Mouse (Mus musculus): Measurements from ENCODE around the gene Adad1. TPM values are rescaled to one million over a fixed set of nuclear protein-coding genes. Genes with fewer than 3 reads are reported as not detected.

Gene Adad1
- total and polyA plus RNA-seq, 2 experiments from 2014 or later: 0.32 to 1.3 TPM

DNA sequence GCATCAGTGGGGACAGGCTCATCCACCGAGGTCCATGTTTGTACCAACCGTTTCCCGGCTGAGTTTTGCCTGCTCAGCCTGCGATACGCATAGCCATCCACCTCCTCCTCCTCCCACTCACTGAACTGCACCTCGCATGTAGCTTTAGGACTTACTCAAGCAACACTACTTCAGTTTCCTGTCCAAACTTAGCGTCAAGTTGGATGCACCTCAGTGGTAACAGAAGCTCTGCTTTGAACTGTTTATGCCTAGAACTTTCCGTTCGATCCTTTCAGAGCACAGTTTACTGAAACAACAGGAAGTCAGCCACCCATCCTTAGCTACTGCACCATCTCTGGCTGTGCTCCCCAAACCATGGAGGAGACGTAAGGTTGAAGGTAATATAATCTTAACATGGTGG, 88.9 kb downstream of the Adad1 start:
- Histone ChIP-seq H3K27ac (ENCODE audit: low read depth, low read length) (no peak overlapping the region), H3K36me3 (ENCODE audit: insufficient read depth, low read length) (no peaks in the 10 kb centered on the region), H3K9ac (replicated peaks; ENCODE audit: low read length, poor library complexity, severe bottlenecking) (no peak overlapping the region), H3K4me2 (ENCODE audit: low read depth, low read length, poor library complexity, severe bottlenecking) (no peak overlapping the region), H3K9me3 (ENCODE audit: low read length) (no peaks in the 10 kb centered on the region), H3K4me1 (ENCODE audit: insufficient read depth, low read length) (no peaks in the 10 kb centered on the region), H3K27me3 (ENCODE audit: insufficient read depth, low read length) (no peaks in the 10 kb centered on the region), H3K4me3 (ENCODE audit: low read depth, low read length) (no peak overlapping the region)
- ATAC-seq (ENCODE audit: low FRiP score) (no peak), DNase-seq (ENCODE audit: low spot score) (no peak)
- TF ChIP-seq CTCF (IDR thresholded peaks at IDR 0.05): no peak
- WGBS: 91% methylated on average over 10 of the region's 10 CpGs

DNA sequence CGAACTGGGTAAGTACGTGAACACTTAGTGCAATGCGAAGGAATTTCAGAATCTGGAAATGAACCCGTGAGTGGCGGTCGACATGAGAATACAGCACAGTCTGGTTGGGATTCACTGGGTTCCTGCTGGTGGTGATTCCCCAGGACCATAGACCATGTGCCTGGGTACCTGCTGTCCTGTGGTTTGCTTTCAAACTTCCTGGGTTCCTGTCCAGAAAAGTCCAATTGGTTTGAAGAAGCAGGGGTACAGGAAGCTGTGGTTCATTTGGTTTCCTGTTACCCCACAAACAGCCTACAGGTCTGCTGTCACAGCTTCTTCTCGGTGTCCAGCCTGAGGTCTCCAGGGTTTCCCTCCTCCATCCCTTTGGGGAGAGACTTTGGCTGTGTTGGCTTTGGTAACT, 89.7 kb downstream of the Adad1 start:
- Histone ChIP-seq H3K27me3 (ENCODE audit: insufficient read depth, low read length) (no peaks in the 10 kb centered on the region), H3K4me2 (ENCODE audit: low read depth, low read length, poor library complexity, severe bottlenecking) (no peak overlapping the region), H3K9me3 (ENCODE audit: low read length) (no peaks in the 10 kb centered on the region), H3K36me3 (ENCODE audit: insufficient read depth, low read length) (no peaks in the 10 kb centered on the region), H3K4me3 (ENCODE audit: low read depth, low read length) (no peak overlapping the region), H3K27ac (ENCODE audit: low read depth, low read length) (no peak overlapping the region), H3K4me1 (ENCODE audit: insufficient read depth, low read length) (no peaks in the 10 kb centered on the region), H3K9ac (replicated peaks; ENCODE audit: low read length, poor library complexity, severe bottlenecking) (no peak overlapping the region)
- ATAC-seq (ENCODE audit: low FRiP score) (no peak), DNase-seq (ENCODE audit: low spot score) (no peak)
- WGBS: 91% methylated on average over 7 of the region's 7 CpGs
- no peak for TF ChIP-seq CTCF (IDR thresholded peaks at IDR 0.05)

DNA sequence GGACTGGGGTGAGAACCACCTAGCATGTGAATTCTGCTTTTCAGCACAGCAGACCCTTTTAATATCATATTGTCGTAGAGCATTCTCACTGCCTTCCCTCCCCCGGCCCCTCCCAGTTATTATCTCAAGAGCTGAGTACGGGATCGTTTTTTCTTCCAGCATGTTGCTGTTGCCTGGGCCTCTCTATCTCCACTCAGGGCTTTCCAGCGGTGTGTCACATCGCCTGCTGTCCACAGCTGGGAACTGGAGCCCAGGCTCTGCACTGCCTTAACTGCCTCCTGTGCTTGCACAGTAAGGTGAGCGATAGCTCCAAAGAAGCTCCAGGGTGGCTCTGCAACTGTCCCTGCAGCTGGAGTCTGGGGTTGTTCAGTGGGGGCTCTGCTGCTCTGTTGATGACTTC, 91.1 kb downstream of the Adad1 start:
- WGBS: 76% methylated on average over 7 of the region's 7 CpGs

DNA sequence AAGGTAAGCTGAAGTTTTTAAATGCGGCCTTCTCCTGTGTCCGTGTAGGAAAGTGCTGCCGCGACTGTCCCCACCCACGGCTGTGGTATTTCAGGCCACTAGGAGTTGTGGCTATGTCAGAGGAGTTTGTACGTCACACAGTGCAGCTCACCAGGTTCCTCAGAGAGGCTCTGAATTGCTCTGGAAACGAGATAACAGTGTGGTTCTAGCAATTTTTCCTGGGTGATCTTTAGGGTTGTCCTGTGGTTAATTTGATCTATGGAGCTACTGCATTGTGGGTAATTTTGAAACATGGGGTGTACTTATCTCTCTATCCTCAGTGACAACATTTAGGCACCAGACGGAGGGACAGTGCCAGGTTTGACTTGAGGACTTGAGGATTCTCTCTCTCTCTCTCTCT, 93.8 kb downstream of the Adad1 start:
- Histone ChIP-seq H3K4me1 (ENCODE audit: insufficient read depth, low read length) (no peaks in the 10 kb centered on the region), H3K27me3 (ENCODE audit: insufficient read depth, low read length) (no peaks in the 10 kb centered on the region), H3K36me3 (ENCODE audit: insufficient read depth, low read length) (no peaks in the 10 kb centered on the region), H3K9ac (replicated peaks; ENCODE audit: low read length, poor library complexity, severe bottlenecking) (no peak overlapping the region), H3K27ac (ENCODE audit: low read depth, low read length) (no peak overlapping the region), H3K4me2 (ENCODE audit: low read depth, low read length, poor library complexity, severe bottlenecking) (no peak overlapping the region), H3K9me3 (ENCODE audit: low read length) (no peaks in the 10 kb centered on the region), H3K4me3 (ENCODE audit: low read depth, low read length) (no peak overlapping the region)
- DNase-seq (ENCODE audit: low spot score): no peak
- TF ChIP-seq CTCF (IDR thresholded peaks at IDR 0.05): no peak
- WGBS: 78% methylated on average over 8 of the region's 8 CpGs
- ATAC-seq (ENCODE audit: low FRiP score): no peak

More for the DNA sequence above, 91.1 kb downstream of the Adad1 start:
- H3K9ac ChIP-seq (replicated peaks; ENCODE audit: low read length, poor library complexity, severe bottlenecking): no peak overlapping the region
- no peak overlapping the region for H3K4me2 ChIP-seq (ENCODE audit: low read depth, low read length, poor library complexity, severe bottlenecking)
- no peak overlapping the region for H3K4me3 ChIP-seq (ENCODE audit: low read depth, low read length)
- H3K27me3 ChIP-seq (ENCODE audit: insufficient read depth, low read length): no peaks in the 10 kb centered on the region
- no peak overlapping the region for H3K27ac ChIP-seq (ENCODE audit: low read depth, low read length)
- H3K36me3 ChIP-seq (ENCODE audit: insufficient read depth, low read length): no peaks in the 10 kb centered on the region
- ATAC-seq (ENCODE audit: low FRiP score) (no peak), DNase-seq (ENCODE audit: low spot score) (no peak)
- H3K9me3 ChIP-seq (ENCODE audit: low read length): no peaks in the 10 kb centered on the region
- TF ChIP-seq CTCF (IDR thresholded peaks at IDR 0.05): no peak
- H3K4me1 ChIP-seq (ENCODE audit: insufficient read depth, low read length): no peaks in the 10 kb centered on the region

DNA sequence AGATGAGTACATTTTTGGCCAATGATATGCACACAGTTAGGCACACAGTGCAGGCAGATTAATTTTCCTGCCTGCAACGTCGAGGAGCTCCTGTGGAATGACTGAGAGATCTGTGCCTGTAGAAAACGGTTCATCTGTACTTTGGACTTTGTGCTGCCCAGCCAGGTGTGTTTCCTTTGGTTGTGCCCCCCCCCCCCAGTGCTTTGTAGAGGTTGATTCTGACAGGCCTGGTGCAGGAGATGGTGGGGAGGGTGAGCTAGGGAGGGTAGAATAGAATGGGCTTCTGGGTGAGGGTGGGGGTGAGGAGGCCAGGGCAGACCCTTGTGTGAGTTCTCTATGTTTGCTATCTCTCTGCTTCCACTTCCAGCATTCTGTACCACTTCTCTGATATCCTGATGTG, 94.9 kb downstream of the Adad1 start:
- WGBS: 81% methylated on average over 3 of the region's 3 CpGs
- H3K36me3 ChIP-seq (ENCODE audit: insufficient read depth, low read length): no peaks in the 10 kb centered on the region
- H3K27me3 ChIP-seq (ENCODE audit: insufficient read depth, low read length): no peaks in the 10 kb centered on the region
- TF ChIP-seq CTCF (IDR thresholded peaks at IDR 0.05): no peak
- H3K9me3 ChIP-seq (ENCODE audit: low read length): no peaks in the 10 kb centered on the region
- H3K27ac ChIP-seq (ENCODE audit: low read depth, low read length): no peak overlapping the region
- no peak overlapping the region for H3K4me3 ChIP-seq (ENCODE audit: low read depth, low read length)
- H3K4me2 ChIP-seq (ENCODE audit: low read depth, low read length, poor library complexity, severe bottlenecking): no peak overlapping the region
- H3K4me1 ChIP-seq (ENCODE audit: insufficient read depth, low read length): no peaks in the 10 kb centered on the region
- DNase-seq (ENCODE audit: low spot score) (no peak), ATAC-seq (ENCODE audit: low FRiP score) (no peak)
- no peak overlapping the region for H3K9ac ChIP-seq (replicated peaks; ENCODE audit: low read length, poor library complexity, severe bottlenecking)

DNA sequence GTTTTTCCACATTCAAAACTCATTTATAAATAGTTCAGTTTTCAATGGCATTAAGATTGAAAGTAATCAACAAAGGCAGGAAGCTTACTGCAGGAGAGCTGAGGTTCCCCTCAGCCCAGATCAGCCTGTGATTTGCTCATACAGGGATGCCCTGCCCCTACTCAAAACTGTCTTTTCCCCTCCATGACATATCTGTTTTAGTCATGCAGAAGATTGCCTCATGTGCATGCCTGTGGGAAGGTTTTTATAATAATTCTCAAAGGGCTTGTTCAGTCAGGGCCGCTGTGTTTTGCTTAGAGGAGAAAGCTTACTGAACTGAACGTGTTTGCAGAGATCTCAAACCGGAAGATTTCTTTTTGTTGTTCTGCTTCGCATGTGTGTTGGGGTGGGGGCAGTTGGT, 97.8 kb downstream of the Adad1 start:
- Histone ChIP-seq H3K9me3 (ENCODE audit: low read length) (no peaks in the 10 kb centered on the region), H3K27ac (ENCODE audit: low read depth, low read length) (no peak overlapping the region), H3K9ac (replicated peaks; ENCODE audit: low read length, poor library complexity, severe bottlenecking) (no peak overlapping the region), H3K4me3 (ENCODE audit: low read depth, low read length) (no peak overlapping the region), H3K27me3 (ENCODE audit: insufficient read depth, low read length) (no peaks in the 10 kb centered on the region), H3K36me3 (ENCODE audit: insufficient read depth, low read length) (no peaks in the 10 kb centered on the region), H3K4me2 (ENCODE audit: low read depth, low read length, poor library complexity, severe bottlenecking) (no peak overlapping the region), H3K4me1 (ENCODE audit: insufficient read depth, low read length) (no peaks in the 10 kb centered on the region)
- ATAC-seq (ENCODE audit: low FRiP score) (no peak), DNase-seq (ENCODE audit: low spot score) (peak; percentile 0)
- 63% methylated on average over 4 of the region's 4 CpGs for WGBS
- TF ChIP-seq CTCF (IDR thresholded peaks at IDR 0.05): no peak
